Mouse (Mus musculus) intestine, postnatal 0 days (tissue): Measurements from ENCODE around the gene Plcb2. TPM values are rescaled to one million over a fixed set of nuclear protein-coding genes. Genes with fewer than 3 reads are reported as not detected.

ENCODE experiments used
- ATAC-seq: fragments of 200-750 bp; cut with Nextera tagmentation; 2 replicates; pipeline ENCODE4 v1.8.0; 2017; ENCODE audit warnings: mild to moderate bottlenecking, moderate TSS enrichment, moderate library complexity
- H3K27ac ChIP-seq: fragments of 300-500 bp; sonication (generic); 2 replicates; pipeline ENCODE4 v1.5.1; 2014; ENCODE audit warnings: mild to moderate bottlenecking, low read depth, low read length, moderate library complexity
- H3K27me3 ChIP-seq: fragments of 300-500 bp; sonication (generic); replicated peaks from 2 replicates; pipeline ENCODE4 v1.6.1; 2014; ENCODE audit warnings: low read length, mixed read lengths; ENCODE audit not compliant: control insufficient read depth, insufficient read depth
- H3K36me3 ChIP-seq: fragments of 300-500 bp; sonication (generic); 2 replicates; pipeline ENCODE4 v1.6.1; 2014; ENCODE audit warnings: mild to moderate bottlenecking, moderate library complexity; ENCODE audit not compliant: control insufficient read depth, insufficient read depth
- H3K4me1 ChIP-seq: fragments of 300-500 bp; sonication (generic); replicated peaks from 2 replicates; pipeline ENCODE4 v1.6.1; 2014; ENCODE audit warnings: antibody characterized with exemption, low read length, mixed read lengths; ENCODE audit not compliant: control insufficient read depth, insufficient read depth
- H3K4me2 ChIP-seq: fragments of 300-500 bp; sonication (generic); replicated peaks from 2 replicates; pipeline ENCODE4 v1.6.1; 2014; ENCODE audit warnings: low read depth, mild to moderate bottlenecking, moderate library complexity
- H3K4me3 ChIP-seq: fragments of 300-500 bp; sonication (generic); 2 replicates; pipeline ENCODE4 v1.5.1; 2014; ENCODE audit warnings: low read depth, low read length
- H3K9ac ChIP-seq: fragments of 300-500 bp; sonication (generic); 2 replicates; pipeline ENCODE4 v1.6.1; 2014; ENCODE audit warnings: mild to moderate bottlenecking, low read depth, low read length
- H3K9me3 ChIP-seq: fragments of 300-500 bp; sonication (generic); 2 replicates; pipeline ENCODE4 v1.6.1; 2016; ENCODE audit warnings: mixed run types; ENCODE audit not compliant: control insufficient read depth
- CTCF ChIP-seq: sonication (generic); IDR thresholded peaks from 2 replicates; pipeline ENCODE4 v1.5.1; 2016; ENCODE audit warnings: low read depth, mild to moderate bottlenecking, control low read depth, antibody characterized with exemption, moderate library complexity
- WGBS: fragments of 180-500 bp; shearing (Covaris S2); extraction: QIAGEN DNeasy Blood & Tissue Kit; methylation state at CpG from one replicate; pipeline ENCODE4 v1.1.7; 2014; 5-methylcytosine and 5-hydroxymethylcytosine counted together
- polyA plus RNA-seq: library from polyadenylated mRNA; unstranded; fragments of >200 nt; fragmentation: Nextera tagmentation; extraction: Ambion mirVana; gene quantifications from 2 replicates; pipeline ENCODE4 v1.2.1, GENCODE M21; 2015

Plcb2 gene
- polyA plus RNA-seq, 1 experiment from 2014 or later = 0.59 TPM

DNA sequence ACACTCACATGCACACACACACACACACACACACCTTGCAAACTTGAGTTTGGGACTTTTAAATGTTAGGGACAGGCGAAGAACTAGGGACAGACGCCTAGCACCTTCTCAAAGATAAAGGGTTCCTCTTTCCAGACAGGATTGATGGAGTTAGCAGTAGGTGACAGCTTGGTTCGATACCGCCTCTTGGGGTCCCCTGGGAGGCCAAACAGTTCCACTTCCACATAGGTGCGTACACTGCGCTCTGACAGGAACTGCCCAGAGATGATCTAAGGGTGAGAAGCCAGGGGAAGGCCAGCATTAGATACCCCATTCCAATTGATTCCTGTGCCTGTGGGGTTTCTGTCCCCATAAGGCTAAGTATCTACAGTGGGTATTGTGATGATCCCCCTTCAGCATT, 14.6 kb downstream of the Plcb2 start:
- Histone ChIP-seq H3K4me1 (0 out of 2 replicates have a peak, but pooled peaks cover 4% of the 10 kb centered on the region), H3K27ac (no peak overlapping the region), H3K27me3 (peaks cover 34% of the 10 kb centered on the region), H3K9me3 (no peaks in the 10 kb centered on the region), H3K4me3 (no peak overlapping the region), H3K4me2 (no peak overlapping the region), H3K9ac (no peak overlapping the region), H3K36me3 (no peaks in the 10 kb centered on the region)
- WGBS = 85% methylated on average over 6 of the region's 6 CpGs
- TF ChIP-seq CTCF = no peak
- no peak for ATAC-seq

DNA sequence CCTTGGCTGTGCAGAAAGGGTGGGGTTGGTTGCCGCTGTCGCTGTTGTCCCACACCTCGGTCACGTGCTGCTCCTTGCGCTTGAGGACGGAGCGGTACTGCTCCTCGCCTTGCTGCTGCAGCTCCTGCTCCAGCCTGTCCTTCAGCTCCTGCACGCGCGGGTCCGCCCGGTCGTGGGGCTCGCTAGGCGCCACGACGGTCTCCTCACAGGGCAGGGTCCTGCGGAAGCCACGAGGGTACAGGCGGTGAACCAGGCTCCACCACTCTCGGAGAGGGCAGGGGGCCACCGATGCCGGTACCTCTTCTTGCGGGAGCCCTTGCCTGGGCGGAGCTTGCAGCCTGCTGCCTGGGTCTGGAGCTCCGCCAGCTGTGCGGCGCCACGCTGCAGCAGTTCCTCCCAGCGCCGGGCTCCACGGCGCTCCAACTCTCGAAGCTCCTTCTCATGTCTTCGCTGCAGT, 17.2 kb downstream of the Plcb2 start:
- peak; percentile 63 for ATAC-seq
- Histone ChIP-seq H3K9me3 (no peaks in the 10 kb centered on the region), H3K4me3 (peak overlapping the region; percentile 24; the same call in 1 of the 2 replicates), H3K4me2 (peak overlapping the region; percentile 60), H3K27me3 (peaks cover 53% of the 10 kb centered on the region), H3K36me3 (no peaks in the 10 kb centered on the region), H3K4me1 (0 out of 2 replicates have a peak, but pooled peaks cover 4% of the 10 kb centered on the region), H3K9ac (peak overlapping the region; percentile 35; the same call in 1 of the 2 replicates), H3K27ac (no peak overlapping the region)
- no peak for TF ChIP-seq CTCF
- 2% methylated on average over 36 of the region's 36 CpGs for WGBS

DNA sequence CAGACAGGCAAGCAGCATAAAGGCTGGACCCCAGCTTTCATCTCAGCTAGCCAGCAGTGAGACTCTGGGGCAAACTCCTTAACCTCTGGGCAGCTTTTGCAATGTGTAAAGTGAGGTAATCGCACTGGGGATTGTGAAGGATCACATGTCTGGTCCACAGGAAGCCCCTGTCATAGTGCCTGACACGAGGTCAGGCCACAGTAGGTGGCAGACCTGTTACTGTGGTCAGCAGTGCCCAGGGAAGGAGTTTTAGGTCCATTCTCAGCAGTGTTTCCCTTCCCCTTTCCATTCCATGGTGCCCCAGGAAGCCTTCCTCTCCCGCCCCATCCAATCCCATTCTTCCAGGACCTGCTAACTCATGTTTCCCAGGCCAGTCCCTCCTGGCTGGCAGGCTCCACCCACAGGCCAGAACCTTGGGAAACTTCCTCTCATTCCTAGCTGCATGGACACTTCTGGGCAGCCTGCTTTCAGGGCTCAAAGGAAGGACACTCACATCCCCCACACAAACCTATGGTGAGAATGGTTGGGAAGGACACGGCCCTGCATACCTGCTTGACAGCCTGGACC, 18.5 kb downstream of the Plcb2 start:
- peaks cover 66% of the 10 kb centered on the region for H3K27me3 ChIP-seq
- H3K4me3 ChIP-seq = no peak overlapping the region
- H3K27ac ChIP-seq = no peak overlapping the region
- no peak for TF ChIP-seq CTCF
- no peaks in the 10 kb centered on the region for H3K9me3 ChIP-seq
- no peak overlapping the region for H3K9ac ChIP-seq
- 0 out of 2 replicates have a peak, but pooled peaks cover 4% of the 10 kb centered on the region for H3K4me1 ChIP-seq
- no peak overlapping the region for H3K4me2 ChIP-seq
- no peaks in the 10 kb centered on the region for H3K36me3 ChIP-seq
- 51% methylated on average over 4 of the region's 4 CpGs for WGBS
- no peak for ATAC-seq

DNA sequence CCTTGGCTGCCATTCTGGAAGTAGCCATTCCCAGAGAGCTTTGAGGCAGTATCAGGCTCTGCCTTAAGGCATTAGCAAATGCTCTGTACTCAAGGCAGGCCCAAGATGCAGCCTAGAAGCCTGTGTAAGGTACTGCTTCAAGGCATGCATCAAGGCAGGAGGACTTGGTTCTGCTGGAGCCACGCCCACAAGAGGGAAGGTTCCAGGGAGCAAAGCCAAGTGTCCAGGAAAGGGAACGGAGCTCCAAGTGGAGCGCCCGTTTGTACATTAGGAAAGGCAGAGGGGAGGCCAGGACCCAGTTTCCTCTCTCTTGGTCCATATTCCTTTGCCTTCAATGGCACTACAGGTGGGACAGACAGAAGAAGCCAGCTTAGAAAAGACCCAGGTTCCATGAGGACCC, 19.8 kb downstream of the Plcb2 start:
- Histone ChIP-seq H3K4me1 (0 out of 2 replicates have a peak, but pooled peaks cover 6% of the 10 kb centered on the region), H3K4me2 (no peak overlapping the region), H3K36me3 (no peaks in the 10 kb centered on the region), H3K9ac (no peak overlapping the region), H3K27ac (no peak overlapping the region), H3K4me3 (no peak overlapping the region), H3K9me3 (no peaks in the 10 kb centered on the region), H3K27me3 (peaks cover 79% of the 10 kb centered on the region)
- 61% methylated on average over 4 of the region's 4 CpGs for WGBS
- no peak for TF ChIP-seq CTCF
- ATAC-seq = no peak

DNA sequence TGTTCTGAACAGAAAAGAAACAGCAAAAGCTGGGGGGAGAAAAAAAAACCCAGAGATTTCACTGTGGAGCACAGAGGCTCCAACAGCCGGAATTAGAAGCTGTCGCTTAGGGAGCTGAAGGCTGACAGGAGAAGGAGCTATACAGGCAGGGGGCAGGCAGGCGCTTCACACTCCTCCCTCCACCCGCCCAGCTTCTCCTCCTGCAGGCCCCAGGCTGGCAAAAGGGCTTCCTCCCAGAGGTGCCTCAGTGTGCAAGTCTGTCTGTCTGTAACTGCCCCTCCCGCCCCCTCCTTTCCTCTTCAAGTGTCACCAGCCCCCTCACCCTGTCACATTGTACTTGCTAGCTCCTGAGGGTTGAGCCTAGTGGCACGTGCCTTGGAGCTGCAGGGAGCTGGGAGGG, 21.8 kb downstream of the Plcb2 start:
- 23% methylated on average over 6 of the region's 6 CpGs for WGBS
- H3K4me3 ChIP-seq = no peak overlapping the region
- no peaks in the 10 kb centered on the region for H3K9me3 ChIP-seq
- 0 out of 2 replicates have a peak, but pooled peaks cover 11% of the 10 kb centered on the region for H3K4me1 ChIP-seq
- H3K27ac ChIP-seq = no peak overlapping the region
- H3K4me2 ChIP-seq = no peak overlapping the region
- H3K27me3 ChIP-seq = peaks cover 84% of the 10 kb centered on the region
- ATAC-seq = no peak
- H3K36me3 ChIP-seq = no peaks in the 10 kb centered on the region
- 0 out of 2 replicates have a peak, but pooled peaks have one; percentile 20 for TF ChIP-seq CTCF
- no peak overlapping the region for H3K9ac ChIP-seq

DNA sequence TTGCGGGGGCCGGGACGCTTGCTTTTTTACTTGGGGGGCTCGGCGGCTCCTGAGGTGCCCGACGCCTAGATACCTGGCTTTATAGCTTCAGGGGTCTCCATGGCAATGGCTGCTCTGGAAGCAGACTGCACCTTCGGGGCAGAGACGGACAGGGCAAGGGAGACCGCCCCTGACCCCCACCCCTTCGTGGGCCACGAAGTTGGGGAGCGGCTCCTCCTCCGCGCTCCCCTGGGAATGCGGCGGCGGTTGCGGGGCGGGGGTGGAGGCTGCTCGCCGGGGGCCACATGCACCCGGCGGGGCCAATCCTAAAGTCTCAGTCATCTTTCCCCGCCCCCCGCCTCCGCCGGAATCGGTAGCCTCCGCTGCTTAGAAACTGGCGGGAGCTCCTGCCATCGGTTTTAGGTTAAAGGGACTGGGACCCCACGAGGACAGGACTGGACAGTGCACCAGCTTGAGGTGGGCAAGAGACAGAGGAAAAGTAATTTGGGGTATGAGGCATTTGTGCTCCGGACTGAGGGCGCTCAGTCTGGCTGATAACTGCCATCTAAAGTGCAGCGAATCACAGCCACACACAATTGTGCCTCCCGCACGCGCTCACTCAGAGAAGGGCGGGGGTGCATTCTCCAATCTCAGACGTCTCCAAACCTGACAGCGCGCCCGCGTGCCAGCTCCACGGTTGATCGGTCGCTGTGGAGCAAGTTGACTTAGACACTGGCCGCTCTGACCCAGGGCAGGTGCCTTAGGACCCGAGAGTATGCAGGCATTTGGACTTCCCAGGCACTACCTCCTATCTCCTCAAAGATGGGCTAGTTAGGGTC, 24.1 kb downstream of the Plcb2 start, which contains the start of gene Ankrd63:
Ankrd63 (minus strand) TSS at position 51 of the 818 bp plus-strand sequence.
- Histone ChIP-seq H3K4me3 (peak within 1 kb of the TSS; percentile 51), H3K9ac (0 out of 2 replicates have a peak within 1 kb of the TSS, but pooled peaks have one; percentile 26), H3K27me3 (peaks cover 86% of the 10 kb centered on the region), H3K4me1 (0 out of 2 replicates have a peak, but pooled peaks cover 6% of the 10 kb centered on the region), H3K9me3 (no peaks in the 10 kb centered on the region), H3K36me3 (no peaks in the 10 kb centered on the region), H3K4me2 (peak within 1 kb of the TSS; percentile 83), H3K27ac (peak within 1 kb of the TSS; percentile 28; the same call in 1 of the 2 replicates)
- 2% methylated on average over 50 of the region's 50 CpGs for WGBS
- no peak for ATAC-seq
- no peak for TF ChIP-seq CTCF
